Mouse (Mus musculus): ENCODE measurements around the gene Apol6.

Gene Apol6

GRCm38 (mm10) chr15:77044597-77045320, at the start of gene Apol6:
TSS of gene Apol6 (plus strand) at chr15:77044729.
- DNase-seq (ENCODE audit: low spot score), result no peak

GRCm38 (mm10) chr15:76998048-76998447, 46.5 kb upstream of the Apol6 start:
- no peak for DNase-seq (ENCODE audit: low spot score)

- DNase-seq (ENCODE audit: low spot score), result no peak
Measured at GRCm38 (mm10) chr15:76998878-76999588, 45.5 kb upstream of the Apol6 start.

GRCm38 (mm10) chr15:77003173-77003867, 41.2 kb upstream of the Apol6 start:
- no peak for DNase-seq (ENCODE audit: low spot score)

- no peak for DNase-seq (ENCODE audit: low spot score)
Measured at GRCm38 (mm10) chr15:77003868-77004215, 40.7 kb upstream of the Apol6 start.

GRCm38 (mm10) chr15:77008851-77009250, 35.7 kb upstream of the Apol6 start:
- no peak for DNase-seq (ENCODE audit: low spot score)

- DNase-seq (ENCODE audit: low spot score), result no peak
Measured at GRCm38 (mm10) chr15:77013753-77014241, 30.7 kb upstream of the Apol6 start.

GRCm38 (mm10) chr15:77014431-77014830, 30.1 kb upstream of the Apol6 start:
- no peak for DNase-seq (ENCODE audit: low spot score)

GRCm38 (mm10) chr15:77014985-77015384, 29.5 kb upstream of the Apol6 start:
- no peak for DNase-seq (ENCODE audit: low spot score)

- no peak for DNase-seq (ENCODE audit: low spot score)
Measured at GRCm38 (mm10) chr15:77016509-77016908, 28.0 kb upstream of the Apol6 start.

- DNase-seq (ENCODE audit: low spot score), result no peak
Measured at GRCm38 (mm10) chr15:77017897-77018296, 26.6 kb upstream of the Apol6 start.

GRCm38 (mm10) chr15:77018740-77019340, 25.7 kb upstream of the Apol6 start:
- no peak for DNase-seq (ENCODE audit: low spot score)

- DNase-seq (ENCODE audit: low spot score), result no peak
Measured at GRCm38 (mm10) chr15:77019533-77019932, 25.0 kb upstream of the Apol6 start.

GRCm38 (mm10) chr15:77020136-77020535, 24.4 kb upstream of the Apol6 start:
- no peak for DNase-seq (ENCODE audit: low spot score)

GRCm38 (mm10) chr15:77021056-77021455, 23.5 kb upstream of the Apol6 start:
- no peak for DNase-seq (ENCODE audit: low spot score)

GRCm38 (mm10) chr15:77021851-77022250, 22.7 kb upstream of the Apol6 start:
- no peak for DNase-seq (ENCODE audit: low spot score)

- DNase-seq (ENCODE audit: low spot score), result no peak
Measured at GRCm38 (mm10) chr15:77022401-77022957, 22.1 kb upstream of the Apol6 start.

GRCm38 (mm10) chr15:77025884-77026583, 18.5 kb upstream of the Apol6 start:
- no peak for DNase-seq (ENCODE audit: low spot score)

- no peak for DNase-seq (ENCODE audit: low spot score)
Measured at GRCm38 (mm10) chr15:77027117-77027516, 17.4 kb upstream of the Apol6 start.

- no peak for DNase-seq (ENCODE audit: low spot score)
Measured at GRCm38 (mm10) chr15:77027675-77028074, 16.9 kb upstream of the Apol6 start.

GRCm38 (mm10) chr15:77029331-77029991, 15.1 kb upstream of the Apol6 start:
- DNase-seq (ENCODE audit: low spot score), result no peak
